In genomic region chr8:126592381-126592770, GRCm38 (mm10) we compare ENCODE assay signal across 8 mouse cellular contexts. TPM values are rescaled to one million over a fixed set of nuclear protein-coding genes. Genes with fewer than 3 reads are reported as not detected.
DNase-seq lines count a peak whose midpoint lies in the region; ATAC-seq and TF ChIP-seq lines count a peak whose summit lies in the region.

No protein-coding gene starts in this region.

- TF ChIP-seq EP300 in ES-Bruce4 (IDR thresholded peaks at IDR 0.05; ENCODE audit: insufficient read depth, low read depth, low read length): no peak

- H3K27me3 ChIP-seq in kidney, postnatal 0 days (ENCODE audit: insufficient read depth, low read length): no peaks in the 10 kb centered on the region
- H3K27me3 ChIP-seq in ES-Bruce4 (ENCODE audit: control insufficient read depth, insufficient read depth, low read length, poor library complexity, severe bottlenecking): no peaks in the 10 kb centered on the region
- H3K27me3 ChIP-seq in limb, embryonic 12.5 days: no peaks in the 10 kb centered on the region
- H3K27me3 ChIP-seq in neural tube, embryonic 11.5 days (ENCODE audit: control insufficient read depth, insufficient read depth, low read length): no peaks in the 10 kb centered on the region

- peak overlapping the region; percentile 96 for H3K4me2 ChIP-seq in kidney, postnatal 0 days (ENCODE audit: low read length)
- peak overlapping the region; percentile 100 for H3K4me2 ChIP-seq in limb, embryonic 12.5 days
- peak overlapping the region; percentile 97 for H3K4me2 ChIP-seq in neural tube, embryonic 11.5 days (ENCODE audit: low read depth)

- no peak for ATAC-seq in kidney, postnatal 0 days (replicated peaks; ENCODE audit: low FRiP score, low read depth)
- no peak for ATAC-seq in limb, embryonic 12.5 days (ENCODE audit: insufficient number of reproducible peaks, insufficient read depth, low FRiP score, low TSS enrichment, low read depth)
- no peak for ATAC-seq in neural tube, embryonic 11.5 days (ENCODE audit: insufficient read depth, low FRiP score, low TSS enrichment)

- no peak for DNase-seq in kidney, postnatal 0 days (ENCODE audit: low spot score)
- no peak for DNase-seq in kidney, adult 11 months
- peak; percentile 58 for DNase-seq in cerebellum, adult 8-10 months
- DNase-seq in heart, adult 9 months (ENCODE audit: low spot score in 2 of 2): peak; percentile 23 to 37
- DNase-seq in neural tube, embryonic 11.5 days (ENCODE audit: low spot score): peak; percentile 54
- no peak for DNase-seq in frontal cortex, postnatal 25 days (ENCODE audit: low spot score in 2 of 2)

- H3K4me1 ChIP-seq in kidney, postnatal 0 days (replicated peaks; ENCODE audit: insufficient read depth, low read length): peaks cover 29% of the 10 kb centered on the region
- peaks cover 4% of the 10 kb centered on the region for H3K4me1 ChIP-seq in ES-Bruce4 (ENCODE audit: control insufficient read depth, insufficient read depth, low read length)
- H3K4me1 ChIP-seq in limb, embryonic 12.5 days (replicated peaks): peaks cover 61% of the 10 kb centered on the region
- peaks cover 45% of the 10 kb centered on the region for H3K4me1 ChIP-seq in neural tube, embryonic 11.5 days (ENCODE audit: control insufficient read depth, insufficient read depth, low read length)

- no peaks in the 10 kb centered on the region for H3K9me3 ChIP-seq in kidney, postnatal 0 days (replicated peaks; ENCODE audit: low read length)
- H3K9me3 ChIP-seq in ES-Bruce4 (replicated peaks; ENCODE audit: control insufficient read depth, insufficient read depth, low read length, poor library complexity, severe bottlenecking): no peaks in the 10 kb centered on the region
- H3K9me3 ChIP-seq in limb, embryonic 12.5 days: no peaks in the 10 kb centered on the region
- H3K9me3 ChIP-seq in neural tube, embryonic 11.5 days (ENCODE audit: control insufficient read depth, low read length): no peaks in the 10 kb centered on the region

- no peak for TF ChIP-seq POLR2A in ES-Bruce4 (IDR thresholded peaks at IDR 0.05; ENCODE audit: insufficient read depth, low read length)

- TF ChIP-seq CTCF in kidney, postnatal 0 days (IDR thresholded peaks at IDR 0.05; ENCODE audit: low read depth): no peak
- no peak for TF ChIP-seq CTCF in ES-Bruce4 (IDR thresholded peaks at IDR 0.05; ENCODE audit: low read depth, low read length)

- WGBS in kidney, postnatal 0 days: under 1% methylated on average over 39 of the region's 45 CpGs
- under 1% methylated on average over 43 of the region's 45 CpGs for WGBS in limb, embryonic 12.5 days
- 1% methylated on average over 40 of the region's 45 CpGs for WGBS in neural tube, embryonic 11.5 days

- peak overlapping the region; percentile 99 for H3K9ac ChIP-seq in kidney, postnatal 0 days (ENCODE audit: low read depth, low read length)
- H3K9ac ChIP-seq in ES-Bruce4 (ENCODE audit: low read depth, poor library complexity, severe bottlenecking): peak overlapping the region; percentile 99
- peak overlapping the region; percentile 99 for H3K9ac ChIP-seq in limb, embryonic 12.5 days (replicated peaks)
- peak overlapping the region; percentile 98 for H3K9ac ChIP-seq in neural tube, embryonic 11.5 days (ENCODE audit: low read length)

- H3K27ac ChIP-seq in kidney, postnatal 0 days: peak overlapping the region; percentile 100
- peak overlapping the region; percentile 5 for H3K27ac ChIP-seq in ES-Bruce4 (ENCODE audit: insufficient read depth, low read length)
- H3K27ac ChIP-seq in limb, embryonic 12.5 days: peak overlapping the region; percentile 99
- peak overlapping the region; percentile 98 for H3K27ac ChIP-seq in neural tube, embryonic 11.5 days (ENCODE audit: low read depth, low read length)

- peak overlapping the region; percentile 100 for H3K4me3 ChIP-seq in kidney, postnatal 0 days (replicated peaks; ENCODE audit: low read depth, low read length)
- peak overlapping the region; percentile 79 for H3K4me3 ChIP-seq in ES-Bruce4 (ENCODE audit: low read depth, low read length)
- H3K4me3 ChIP-seq in limb, embryonic 12.5 days (replicated peaks): peak overlapping the region; percentile 91
- peak overlapping the region; percentile 99 for H3K4me3 ChIP-seq in neural tube, embryonic 11.5 days (ENCODE audit: low read depth, low read length)

- peaks cover 28% of the 10 kb centered on the region for H3K36me3 ChIP-seq in kidney, postnatal 0 days (ENCODE audit: insufficient read depth, low read length)
- H3K36me3 ChIP-seq in ES-Bruce4 (ENCODE audit: control insufficient read depth, insufficient read depth, low read length, poor library complexity, severe bottlenecking): peaks cover 31% of the 10 kb centered on the region
- peaks cover 33% of the 10 kb centered on the region for H3K36me3 ChIP-seq in limb, embryonic 12.5 days
- no peaks in the 10 kb centered on the region; the same call in 1 of the 2 replicates for H3K36me3 ChIP-seq in neural tube, embryonic 11.5 days (ENCODE audit: control insufficient read depth, insufficient read depth, low read length)

RNA-seq across cellular contexts. Expression of gene Irf2bp2, which starts 1.4 kb away (rescaled TPM):
- polyA plus RNA-seq in kidney, postnatal 0 days (2015; fragmentation: Nextera tagmentation; extraction: Ambion mirVana): 15.6 and 16.2 TPM in 2 replicates
- 37.6 and 39.6 TPM in 2 replicates for polyA plus RNA-seq in ES-Bruce4 (2011; ENCODE audit: insufficient read depth, insufficient read length, low read depth, missing spikeins)
- 9.3 and 11.0 TPM in 2 replicates for polyA plus RNA-seq in limb, embryonic 12.5 days (2016; fragmentation: Nextera tagmentation; extraction: Ambion mirVana)
- 4.7 and 4.8 TPM in 2 replicates for polyA plus RNA-seq in neural tube, embryonic 11.5 days (2014; fragmentation: Nextera tagmentation; extraction: Ambion mirVana)

Comparison
In these comparisons a context has a peak if more than half of its experiments do, and no peak if none do; other contexts are left out.
1. DNase-seq: peak in cerebellum, adult 8-10 months (single experiment), heart, adult 9 months (2 of 2) and neural tube, embryonic 11.5 days (single experiment); none in kidney, postnatal 0 days (single experiment), kidney, adult 11 months (single experiment) and frontal cortex, postnatal 25 days (0 of 2).
2. H3K27ac ChIP-seq: peak in every context shown above with its lines; median percentile 100 in kidney, postnatal 0 days; 99 in limb, embryonic 12.5 days; 98 in neural tube, embryonic 11.5 days; 5 in ES-Bruce4.
3. Peak in every context shown above with its lines, with median percentiles within 50 percentile points of each other: H3K4me2 ChIP-seq, H3K4me3 ChIP-seq and H3K9ac ChIP-seq.